Mouse (Mus musculus) ES-E14 (cell line): ENCODE data around the gene L3mbtl3.

Experiments used
- CHD2 ChIP-seq: IDR thresholded peaks from 2 replicates; pipeline ENCODE4 v1.6.1; 2014; ENCODE audit warnings: mild to moderate bottlenecking, low read depth, low read length, inconsistent platforms
- HCFC1 ChIP-seq: IDR thresholded peaks from 2 replicates; pipeline ENCODE4 v1.6.1; 2012; ENCODE audit warnings: low read length, inconsistent platforms, borderline replicate concordance; ENCODE audit not compliant: insufficient read depth
- MAFK ChIP-seq: IDR thresholded peaks from 2 replicates; pipeline ENCODE4 v1.6.1; 2014; ENCODE audit warnings: mild to moderate bottlenecking, low read depth, low read length, inconsistent platforms; ENCODE audit not compliant: insufficient read depth
- ZC3H11A ChIP-seq: IDR thresholded peaks from 2 replicates; pipeline ENCODE4 v1.6.1; 2012; ENCODE audit warnings: low read depth, mild to moderate bottlenecking, inconsistent platforms, low read length, borderline replicate concordance
- ZNF384 ChIP-seq: IDR thresholded peaks from 2 replicates; pipeline ENCODE4 v1.6.1; 2012; ENCODE audit warnings: low read depth, low read length, inconsistent platforms

- TF ChIP-seq CHD2 (no peak), ZC3H11A (no peak), ZNF384 (no peak), HCFC1 (no peak), MAFK (no peak)
These were observed 37.8 kb downstream of the L3mbtl3 start for GRCm38 (mm10) chr10:26337896-26338503.
